Mouse (Mus musculus) hematopoietic stem cell, adult 5-6 weeks (primary cell): Measurements from ENCODE around the gene Akr1e1. TPM values are rescaled to one million over a fixed set of nuclear protein-coding genes. Genes with fewer than 3 reads are reported as not detected.
A peak's percentile ranks its signal among the peaks of the same experiment; 100 is the strongest.
"Not testable (repeated sequence)": the region's sequence is repeated elsewhere in the genome, so short reads cannot be mapped to it uniquely, and the experiment has no call there.

Source experiments
- ATAC-seq, 2 experiments: fragments of 125-278 bp in 1 of 2; replicated peaks in 1 of 2; 2 replicates each; pipeline ENCODE4 v1.8.0; 2016 to 2017; ENCODE audit warnings: inconsistent platforms in 2 of 2, mild to moderate bottlenecking in 2 of 2, moderate number of reproducible peaks in 2 of 2, low read depth in 1 of 2, moderate TSS enrichment in 1 of 2; ENCODE audit not compliant: low FRiP score in 2 of 2, poor library complexity in 2 of 2, severe bottlenecking in 2 of 2, insufficient read depth in 1 of 2, low TSS enrichment in 1 of 2
- total RNA-seq: library from RNA; stranded (forward); fragments of 172-1452, 232-1000 nt; gene quantifications from 2 replicates; pipeline ENCODE4 v1.2.3, GENCODE M21; 2017

The Akr1e1 gene
- 14.5 and 18.7 TPM in 2 replicates for total RNA-seq

- ATAC-seq, result peak; percentile 100
These were observed at the start of gene Akr1e1 for GRCm38 (mm10) chr13:4608961-4609409. Akr1e1 (minus strand) TSS chr13:4609174.

- no peak for ATAC-seq
These were observed 49.4 kb upstream of the Akr1e1 start for GRCm38 (mm10) chr13:4658346-4658745.

GRCm38 (mm10) chr13:4656277-4657146 lies 47.5 kb upstream of the Akr1e1 start:
- no peak for ATAC-seq

- peak; percentile 74 to 94 for ATAC-seq
These were observed 41.2 kb upstream of the Akr1e1 start for GRCm38 (mm10) chr13:4650190-4650589.

GRCm38 (mm10) chr13:4645248-4645647 lies 36.3 kb upstream of the Akr1e1 start:
- peak in 1 of 2 experiments; percentile 46; a peak in 1 of 4 replicates for ATAC-seq

- no peak for ATAC-seq
These were observed 1.9 kb upstream of the Akr1e1 start for GRCm38 (mm10) chr13:4610902-4611301.

- peak in 1 of 2 experiments; percentile 35; a peak in 3 of 4 replicates for ATAC-seq
These were observed 444 bp downstream of the Akr1e1 start for GRCm38 (mm10) chr13:4608530-4608929.

- no peak for ATAC-seq
These were observed 2.2 kb downstream of the Akr1e1 start for GRCm38 (mm10) chr13:4606821-4607220.

- not testable (repeated sequence) for ATAC-seq
These were observed 5.5 kb downstream of the Akr1e1 start for GRCm38 (mm10) chr13:4603431-4603830.

- no peak for ATAC-seq
These were observed 32.1 kb downstream of the Akr1e1 start for GRCm38 (mm10) chr13:4576921-4577320.

GRCm38 (mm10) chr13:4573871-4574270 lies 35.1 kb downstream of the Akr1e1 start, which contains the start of gene Akr1c21:
Akr1c21 (plus strand) TSS chr13:4574075.
- ATAC-seq, result no peak

- no peak for ATAC-seq
These were observed 43.0 kb downstream of the Akr1e1 start for GRCm38 (mm10) chr13:4565996-4566395.

- no peak for ATAC-seq
These were observed 48.5 kb downstream of the Akr1e1 start for GRCm38 (mm10) chr13:4560500-4560899.

GRCm38 (mm10) chr13:4559143-4559542 lies 49.8 kb downstream of the Akr1e1 start:
- no peak for ATAC-seq

Other genes starting within 250 kb of the Akr1e1 start
- gene Akr1c6, start 174.9 kb downstream of the Akr1e1 start, total RNA-seq, result not detected in 2 replicates
- gene Akr1c20, start 85.8 kb downstream of the Akr1e1 start, total RNA-seq, result not detected in 2 replicates
- gene Akr1c21, start 35.1 kb downstream of the Akr1e1 start, total RNA-seq, result not detected in 2 replicates